ENCODE assay signal across 8 mouse cellular contexts in genomic region chr4:62519849-62520233, GRCm38 (mm10). TPM values are rescaled to one million over a fixed set of nuclear protein-coding genes. Genes with fewer than 3 reads are reported as not detected.
DNase-seq lines count a peak whose midpoint lies in the region; ATAC-seq and TF ChIP-seq lines count a peak whose summit lies in the region.

Alad (minus strand) TSS chr4:62519918.

- H3K27ac ChIP-seq in cortical plate, adult 2 months (ENCODE audit: insufficient read depth, low read length) = 0 out of 2 replicates have a peak within 1 kb of the TSS, but pooled peaks have one; percentile 24
- H3K27ac ChIP-seq in hindbrain, postnatal 0 days = peak within 1 kb of the TSS; percentile 79

- H3K9me3 ChIP-seq in hindbrain, postnatal 0 days (ENCODE audit: low read length) = no peaks in the 10 kb centered on the region

- DNase-seq in adrenal gland, adult (ENCODE audit: inconsistent age in 2 of 2, low spot score in 1 of 2) = peak; percentile 96 to 98
- peak; percentile 80 to 86 for DNase-seq in gastrocnemius, adult 8-10 months (ENCODE audit: low spot score in 2 of 2)
- peak; percentile 89 for DNase-seq in hindbrain, postnatal 0 days (ENCODE audit: low spot score)
- peak; percentile 54 to 93 for DNase-seq in left cerebral cortex, postnatal 10 days (ENCODE audit: extremely low spot score in 1 of 2, low spot score in 2 of 2)
- peak; percentile 86 to 88 for DNase-seq in right cerebral cortex, postnatal 10 days (ENCODE audit: low spot score in 2 of 2)
- DNase-seq in urinary bladder, postnatal 14 days (ENCODE audit: low spot score) = peak; percentile 91

- 0% methylated on average over 37 of the region's 37 CpGs for WGBS in hindbrain, postnatal 0 days

- H3K27me3 ChIP-seq in hindbrain, postnatal 0 days (ENCODE audit: insufficient read depth, low read length) = no peaks in the 10 kb centered on the region

- peaks cover 11% of the 10 kb centered on the region for H3K4me1 ChIP-seq in cortical plate, adult 2 months (ENCODE audit: control insufficient read depth, insufficient read depth, low read length)
- H3K4me1 ChIP-seq in hindbrain, postnatal 0 days (ENCODE audit: insufficient read depth, low read length) = 0 out of 2 replicates have a peak, but pooled peaks cover 16% of the 10 kb centered on the region

- intact Hi-C loops in left cerebral cortex, postnatal 10 days (cut with DNase I) = no loop called here

- H3K36me3 ChIP-seq in hindbrain, postnatal 0 days (ENCODE audit: insufficient read depth, low read length) = no peaks in the 10 kb centered on the region

- no peak for TF ChIP-seq CTCF in cortical plate, adult 2 months (IDR thresholded peaks at IDR 0.05; ENCODE audit: extremely low read depth, insufficient read depth, low read length)
- TF ChIP-seq CTCF in hindbrain, postnatal 0 days (IDR thresholded peaks at IDR 0.05; ENCODE audit: low read depth) = no peak

- H3K4me2 ChIP-seq in hindbrain, postnatal 0 days (ENCODE audit: low read depth, low read length) = peak within 1 kb of the TSS; percentile 82

- peak within 1 kb of the TSS; percentile 76 for H3K9ac ChIP-seq in hindbrain, postnatal 0 days (replicated peaks; ENCODE audit: low read length)

- ATAC-seq in hindbrain, postnatal 0 days = peak; percentile 85
- ATAC-seq in megakaryocyte progenitor cell, adult 5-6 weeks (replicated peaks; ENCODE audit: poor library complexity) = peak; percentile 36

- H3K4me3 ChIP-seq in cortical plate, adult 2 months (ENCODE audit: insufficient read depth, low read length) = peak within 1 kb of the TSS; percentile 94
- H3K4me3 ChIP-seq in hindbrain, postnatal 0 days (ENCODE audit: low read length) = peak within 1 kb of the TSS; percentile 85

- peak; percentile 55; the same call in 1 of the 2 replicates for TF ChIP-seq POLR2A in cortical plate, adult 2 months (IDR thresholded peaks at IDR 0.05; ENCODE audit: extremely low read depth, insufficient read depth, low read length)

RNA-seq across cellular contexts. Expression of gene Alad, which starts in this region (rescaled TPM):
- 36.0 and 38.0 TPM in 2 replicates for polyA plus RNA-seq in cortical plate, adult 2 months (2012; rRNA removed)
- 10 to 100 TPM; 26.1 to 36.7 (median 30.3) TPM for total RNA-seq in gastrocnemius, adult 8-10 months (2022)
- total RNA-seq in hindbrain, postnatal 0 days (2014; rRNA removed) = 50.4 and 50.9 TPM in 2 replicates
- polyA plus RNA-seq in hindbrain, postnatal 0 days (2015; fragmentation: Nextera tagmentation; extraction: Ambion mirVana) = 69.3 and 70.5 TPM in 2 replicates
- total RNA-seq in left cerebral cortex, postnatal 10 days (2021) = 10 to 100 TPM; 27.3 to 30.1 TPM
- 33.6 and 50.9 TPM in 2 replicates for total RNA-seq in megakaryocyte progenitor cell, adult 5-6 weeks (2015)
- 24.1 and 25.0 TPM in 2 replicates for total RNA-seq in megakaryocyte progenitor cell, adult 5-6 weeks (2017)

Comparison
In these comparisons a context has a peak if more than half of its experiments do, and no peak if none do; other contexts are left out.
1. Peak in every context shown above with its lines: DNase-seq, ATAC-seq, H3K4me3 ChIP-seq and H3K27ac ChIP-seq.